Mouse (Mus musculus) lung, embryonic 15.5 days (tissue): ENCODE results near the gene Gpr35. TPM values are rescaled to one million over a fixed set of nuclear protein-coding genes. Genes with fewer than 3 reads are reported as not detected.
A peak's percentile ranks its signal among the peaks of the same experiment; 100 is the strongest.
"Not testable (repeated sequence)": the region's sequence is repeated elsewhere in the genome, so short reads cannot be mapped to it uniquely, and the experiment has no call there.

ENCODE experiments used
- ATAC-seq: fragments of 200-750 bp; cut with Nextera tagmentation; 2 replicates; pipeline ENCODE4 v1.8.0; 2017; ENCODE audit warnings: moderate number of reproducible peaks, borderline replicate concordance; ENCODE audit not compliant: low FRiP score, low TSS enrichment; ENCODE audit errors: extremely low read depth
- H3K27ac ChIP-seq: fragments of 300-500 bp; sonication (generic); 2 replicates; pipeline ENCODE4 v1.5.1; 2015; ENCODE audit warnings: moderate library complexity, mild to moderate bottlenecking, inconsistent platforms
- H3K27me3 ChIP-seq: fragments of 300-500 bp; sonication (generic); 2 replicates; pipeline ENCODE4 v1.6.1; 2015; ENCODE audit warnings: inconsistent platforms
- H3K36me3 ChIP-seq: fragments of 300-500 bp; sonication (generic); 2 replicates; pipeline ENCODE4 v1.6.1; 2015; ENCODE audit warnings: inconsistent platforms
- H3K4me1 ChIP-seq: fragments of 300-500 bp; sonication (generic); 2 replicates; pipeline ENCODE4 v1.6.1; 2015; ENCODE audit warnings: inconsistent platforms
- H3K4me2 ChIP-seq: fragments of 300-500 bp; sonication (generic); 2 replicates; pipeline ENCODE4 v1.6.1; 2015; ENCODE audit warnings: inconsistent platforms, mild to moderate bottlenecking, moderate library complexity
- H3K4me3 ChIP-seq: fragments of 300-500 bp; sonication (generic); 2 replicates; pipeline ENCODE4 v1.5.1; 2015; ENCODE audit warnings: mild to moderate bottlenecking, inconsistent platforms
- H3K9ac ChIP-seq: fragments of 300-500 bp; sonication (generic); 2 replicates; pipeline ENCODE4 v1.6.1; 2015; ENCODE audit warnings: inconsistent platforms
- H3K9me3 ChIP-seq: fragments of 300-500 bp; sonication (generic); 2 replicates; pipeline ENCODE4 v1.6.1; 2016; ENCODE audit warnings: inconsistent platforms
- WGBS: fragments of 180-500 bp; shearing (Covaris S2); methylation state at CpG from one replicate; pipeline ENCODE4 v1.1.7; 2015; 5-methylcytosine and 5-hydroxymethylcytosine counted together
- polyA plus RNA-seq: library from polyadenylated mRNA; unstranded; fragments of >200 nt; fragmentation: Nextera tagmentation; extraction: Ambion mirVana; gene quantifications from 2 replicates; pipeline ENCODE4 v1.2.1, GENCODE M21; 2015

The Gpr35 gene
- polyA plus RNA-seq, 1 experiment from 2014 or later = 0.62 TPM

- not testable (repeated sequence) for H3K27me3 ChIP-seq, H3K4me1 ChIP-seq, H3K27ac ChIP-seq, H3K9me3 ChIP-seq, H3K4me2 ChIP-seq, H3K4me3 ChIP-seq, ATAC-seq, H3K36me3 ChIP-seq, H3K9ac ChIP-seq
- 85% methylated on average over 6 of the region's 6 CpGs for WGBS
Observed at GRCm38 (mm10) chr1:92970791-92971190, 20.1 kb downstream of the Gpr35 start.

GRCm38 (mm10) chr1:92971879-92972795, 21.5 kb downstream of the Gpr35 start:
- Histone ChIP-seq H3K27me3 (no peaks in the 10 kb centered on the region), H3K9me3 (no peaks in the 10 kb centered on the region), H3K27ac (no peak overlapping the region), H3K4me2 (no peak overlapping the region), H3K9ac (no peak overlapping the region), H3K36me3 (no peaks in the 10 kb centered on the region), H3K4me1 (peaks cover 15% of the 10 kb centered on the region), H3K4me3 (no peak overlapping the region)
- ATAC-seq = no peak
- WGBS = 78% methylated on average over 7 of the region's 7 CpGs

GRCm38 (mm10) chr1:92972854-92973253, 22.2 kb downstream of the Gpr35 start:
- no peaks in the 10 kb centered on the region; the same call in 1 of the 2 replicates for H3K27me3 ChIP-seq
- no peak for ATAC-seq
- H3K4me3 ChIP-seq = no peak overlapping the region
- H3K9me3 ChIP-seq = no peaks in the 10 kb centered on the region
- no peaks in the 10 kb centered on the region for H3K36me3 ChIP-seq
- no peak overlapping the region for H3K9ac ChIP-seq
- H3K27ac ChIP-seq = no peak overlapping the region
- peaks cover 15% of the 10 kb centered on the region for H3K4me1 ChIP-seq
- no peak overlapping the region for H3K4me2 ChIP-seq
- 25% methylated on average over 1 of the region's 1 CpGs for WGBS

DNA sequence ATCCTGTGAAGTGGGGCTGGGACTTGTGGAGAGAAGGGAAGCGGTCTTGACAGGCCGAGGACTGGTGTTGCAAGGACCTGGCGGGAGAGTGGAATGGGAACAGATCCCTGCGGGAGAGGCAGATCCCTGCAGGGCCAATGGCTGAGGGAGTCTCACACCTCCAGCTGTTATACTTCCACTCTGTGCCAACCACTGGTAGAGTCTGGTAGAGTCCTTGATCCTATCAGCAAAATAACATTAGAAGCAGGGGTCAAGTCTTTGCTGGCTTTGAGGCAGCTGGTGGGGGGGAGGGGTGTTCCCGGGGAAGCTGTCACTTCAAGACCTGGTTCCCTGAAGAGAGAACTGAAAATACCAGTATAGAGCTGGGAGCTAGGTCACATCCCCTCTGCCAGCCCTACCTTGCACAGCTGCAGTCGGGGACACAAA, 25.5 kb downstream of the Gpr35 start:
- Histone ChIP-seq H3K4me2 (no peak overlapping the region), H3K9me3 (no peaks in the 10 kb centered on the region), H3K36me3 (no peaks in the 10 kb centered on the region), H3K9ac (no peak overlapping the region), H3K27me3 (no peaks in the 10 kb centered on the region; the same call in 1 of the 2 replicates), H3K27ac (no peak overlapping the region), H3K4me3 (no peak overlapping the region), H3K4me1 (peaks cover 30% of the 10 kb centered on the region)
- ATAC-seq = peak; percentile 56; the same call in 1 of the 2 replicates
- 11% methylated on average over 6 of the region's 6 CpGs for WGBS

DNA sequence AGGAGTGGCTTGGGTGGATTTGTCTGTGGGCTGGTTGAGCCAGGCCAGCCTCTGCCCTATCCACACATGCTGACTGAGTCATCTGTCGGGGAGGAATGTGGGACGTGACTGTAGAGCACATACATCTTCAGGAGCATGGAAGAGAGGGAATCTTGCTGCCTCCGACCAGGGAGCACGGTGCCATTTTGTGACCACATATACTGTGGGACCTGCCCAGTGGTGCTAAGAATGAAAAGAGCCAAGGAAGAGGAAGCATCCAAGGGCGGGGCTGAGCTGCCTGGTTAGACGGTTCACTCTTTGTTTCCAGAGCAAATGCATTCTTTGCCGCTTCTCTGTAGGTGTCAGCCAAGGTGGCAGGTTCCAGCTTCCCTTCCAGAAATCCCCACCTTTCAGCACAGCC, 28.0 kb downstream of the Gpr35 start:
- Histone ChIP-seq H3K4me3 (no peak overlapping the region), H3K9ac (no peak overlapping the region), H3K27ac (no peak overlapping the region), H3K4me1 (peaks cover 30% of the 10 kb centered on the region), H3K9me3 (no peaks in the 10 kb centered on the region), H3K27me3 (no peaks in the 10 kb centered on the region; the same call in 1 of the 2 replicates), H3K36me3 (no peaks in the 10 kb centered on the region), H3K4me2 (0 out of 2 replicates have a peak overlapping the region, but pooled peaks have one; percentile 19)
- ATAC-seq = no peak
- 25% methylated on average over 7 of the region's 7 CpGs for WGBS

- Histone ChIP-seq H3K27me3 (no peaks in the 10 kb centered on the region; the same call in 1 of the 2 replicates), H3K4me3 (no peak overlapping the region), H3K9me3 (no peaks in the 10 kb centered on the region), H3K4me2 (0 out of 2 replicates have a peak overlapping the region, but pooled peaks have one; percentile 19), H3K36me3 (no peaks in the 10 kb centered on the region), H3K9ac (no peak overlapping the region), H3K27ac (no peak overlapping the region), H3K4me1 (peaks cover 30% of the 10 kb centered on the region)
- peak; percentile 33; the same call in 1 of the 2 replicates for ATAC-seq
- WGBS = 11% methylated on average over 11 of the region's 11 CpGs
Observed at GRCm38 (mm10) chr1:92979073-92979602, 28.5 kb downstream of the Gpr35 start.

GRCm38 (mm10) chr1:92981056-92981845, 30.6 kb downstream of the Gpr35 start:
- H3K27ac ChIP-seq = no peak overlapping the region
- no peak overlapping the region for H3K9ac ChIP-seq
- no peak overlapping the region for H3K4me2 ChIP-seq
- H3K4me3 ChIP-seq = no peak overlapping the region
- no peaks in the 10 kb centered on the region; the same call in 1 of the 2 replicates for H3K27me3 ChIP-seq
- ATAC-seq = no peak
- no peaks in the 10 kb centered on the region for H3K9me3 ChIP-seq
- peaks cover 19% of the 10 kb centered on the region for H3K4me1 ChIP-seq
- 74% methylated on average over 7 of the region's 7 CpGs for WGBS
- H3K36me3 ChIP-seq = no peaks in the 10 kb centered on the region

DNA sequence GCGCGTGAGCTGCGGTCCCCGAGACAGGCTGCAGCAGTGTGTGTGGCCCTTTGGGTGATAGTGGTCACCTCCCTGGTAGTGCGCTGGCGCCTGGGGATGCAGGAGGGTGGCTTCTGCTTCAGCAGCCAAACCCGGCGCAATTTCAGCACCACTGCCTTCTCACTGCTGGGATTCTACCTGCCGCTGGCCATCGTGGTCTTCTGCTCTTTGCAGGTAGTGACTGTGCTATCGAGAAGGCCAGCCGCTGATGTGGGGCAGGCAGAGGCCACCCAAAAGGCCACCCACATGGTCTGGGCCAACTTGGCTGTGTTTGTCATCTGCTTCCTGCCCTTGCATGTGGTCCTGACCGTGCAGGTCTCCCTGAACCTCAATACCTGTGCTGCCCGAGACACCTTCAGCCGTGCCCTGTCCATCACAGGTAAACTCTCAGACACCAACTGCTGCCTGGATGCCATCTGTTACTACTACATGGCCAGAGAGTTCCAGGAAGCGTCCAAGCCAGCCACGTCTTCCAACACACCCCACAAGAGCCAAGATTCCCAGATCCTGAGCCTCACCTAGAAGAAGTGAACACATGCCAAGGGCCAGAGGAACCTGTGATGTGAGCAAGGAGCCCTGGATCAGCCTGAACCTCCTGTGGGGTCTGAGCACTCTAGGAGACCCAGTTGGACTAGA, 32.4 kb downstream of the Gpr35 start:
- H3K4me2 ChIP-seq = no peak overlapping the region
- no peaks in the 10 kb centered on the region; the same call in 1 of the 2 replicates for H3K27me3 ChIP-seq
- no peaks in the 10 kb centered on the region for H3K36me3 ChIP-seq
- no peak overlapping the region for H3K9ac ChIP-seq
- WGBS = 86% methylated on average over 17 of the region's 17 CpGs
- H3K9me3 ChIP-seq = no peaks in the 10 kb centered on the region
- no peak overlapping the region for H3K4me3 ChIP-seq
- no peak for ATAC-seq
- no peak overlapping the region for H3K27ac ChIP-seq
- H3K4me1 ChIP-seq = peaks cover 15% of the 10 kb centered on the region

GRCm38 (mm10) chr1:92984999-92985398, 34.3 kb downstream of the Gpr35 start:
- no peaks in the 10 kb centered on the region for H3K9me3 ChIP-seq
- H3K36me3 ChIP-seq = no peaks in the 10 kb centered on the region
- no peak overlapping the region for H3K4me3 ChIP-seq
- no peak overlapping the region for H3K9ac ChIP-seq
- H3K27me3 ChIP-seq = no peaks in the 10 kb centered on the region
- H3K4me1 ChIP-seq = no peaks in the 10 kb centered on the region
- ATAC-seq = no peak
- no peak overlapping the region for H3K27ac ChIP-seq
- 85% methylated on average over 5 of the region's 5 CpGs for WGBS
- H3K4me2 ChIP-seq = no peak overlapping the region

GRCm38 (mm10) chr1:92988894-92989293, 38.2 kb downstream of the Gpr35 start:
- no peak overlapping the region for H3K27ac ChIP-seq
- H3K27me3 ChIP-seq = no peaks in the 10 kb centered on the region
- no peak overlapping the region for H3K4me3 ChIP-seq
- H3K36me3 ChIP-seq = no peaks in the 10 kb centered on the region
- H3K9ac ChIP-seq = no peak overlapping the region
- H3K4me2 ChIP-seq = no peak overlapping the region
- WGBS = 48% methylated on average over 4 of the region's 4 CpGs
- no peaks in the 10 kb centered on the region for H3K9me3 ChIP-seq
- H3K4me1 ChIP-seq = no peaks in the 10 kb centered on the region
- ATAC-seq = no peak

DNA sequence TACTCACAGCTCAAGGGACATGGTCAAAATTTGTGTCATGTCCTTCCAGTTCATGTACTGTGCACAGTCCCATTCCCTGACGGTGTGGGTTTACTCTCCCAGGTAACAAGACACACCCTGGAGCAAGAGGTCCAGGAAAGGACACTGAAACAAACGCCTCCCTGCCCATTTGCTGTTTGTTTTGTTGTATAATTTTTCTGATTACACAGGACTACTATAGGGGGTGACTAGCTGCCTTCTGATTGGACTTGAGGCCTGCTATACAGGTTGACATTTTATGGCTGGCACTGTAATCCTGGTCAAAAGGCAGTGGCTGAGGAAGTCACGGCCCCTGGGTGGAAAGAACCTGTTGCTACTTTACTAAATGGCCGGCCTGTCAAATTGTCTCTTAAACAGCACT, 39.2 kb downstream of the Gpr35 start:
- Histone ChIP-seq H3K27me3 (no peaks in the 10 kb centered on the region), H3K9me3 (no peaks in the 10 kb centered on the region), H3K9ac (no peak overlapping the region), H3K27ac (no peak overlapping the region), H3K36me3 (no peaks in the 10 kb centered on the region), H3K4me1 (no peaks in the 10 kb centered on the region), H3K4me3 (no peak overlapping the region), H3K4me2 (no peak overlapping the region)
- no peak for ATAC-seq
- 47% methylated on average over 4 of the region's 4 CpGs for WGBS
